Mouse (Mus musculus) spleen, postnatal 10 days (tissue): ENCODE measurements around the gene Slfn5.
"Not testable (repeated sequence)": the region's sequence is repeated elsewhere in the genome, so short reads cannot be mapped to it uniquely, and the experiment has no call there.

Experiments
- DNase-seq, 2 experiments: peaks; one replicate each; pipeline ENCODE4 v3.0.0; 2021 to 2022; ENCODE audit warnings: low spot score in 2 of 2

Gene Slfn5

DNA sequence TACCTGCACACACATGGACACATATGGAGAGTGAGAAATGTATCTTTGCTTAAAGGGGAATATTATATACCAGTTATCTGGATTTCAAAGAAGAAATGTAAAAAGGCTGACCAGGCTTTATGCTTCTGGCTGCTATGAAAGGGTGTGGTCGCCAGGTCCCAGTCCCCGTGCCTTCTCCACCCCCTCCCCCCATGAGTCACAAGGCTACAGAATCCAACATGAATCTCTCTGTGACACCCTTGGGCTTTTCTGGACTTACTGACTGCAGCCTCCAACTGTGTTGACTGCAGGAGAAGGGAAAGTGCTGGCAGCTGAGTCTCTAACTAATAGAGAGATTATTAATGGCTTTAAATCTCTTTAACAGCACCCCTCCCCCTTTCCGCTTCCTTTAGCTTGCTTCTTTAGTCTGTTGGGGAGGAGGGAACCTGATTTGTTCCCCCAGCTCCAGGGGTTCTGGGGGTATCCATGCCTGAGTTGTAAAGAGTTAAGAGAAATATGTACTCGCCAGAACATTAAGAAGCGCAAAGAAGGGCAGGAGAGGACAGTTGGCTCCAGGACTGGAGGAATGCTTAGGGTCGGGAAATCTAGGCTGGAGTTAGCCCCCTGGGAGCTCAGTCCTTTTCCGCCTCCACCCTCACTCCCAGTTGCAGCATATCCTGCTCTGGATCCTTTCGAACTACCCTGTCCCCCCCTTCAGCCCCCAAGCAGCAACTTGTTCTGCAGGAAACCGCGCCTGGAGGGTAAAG lies at the start of gene Slfn5:
Slfn5 (plus strand) TSS at position 614 of the 746 bp plus-strand sequence.
- no peak for DNase-seq

DNA sequence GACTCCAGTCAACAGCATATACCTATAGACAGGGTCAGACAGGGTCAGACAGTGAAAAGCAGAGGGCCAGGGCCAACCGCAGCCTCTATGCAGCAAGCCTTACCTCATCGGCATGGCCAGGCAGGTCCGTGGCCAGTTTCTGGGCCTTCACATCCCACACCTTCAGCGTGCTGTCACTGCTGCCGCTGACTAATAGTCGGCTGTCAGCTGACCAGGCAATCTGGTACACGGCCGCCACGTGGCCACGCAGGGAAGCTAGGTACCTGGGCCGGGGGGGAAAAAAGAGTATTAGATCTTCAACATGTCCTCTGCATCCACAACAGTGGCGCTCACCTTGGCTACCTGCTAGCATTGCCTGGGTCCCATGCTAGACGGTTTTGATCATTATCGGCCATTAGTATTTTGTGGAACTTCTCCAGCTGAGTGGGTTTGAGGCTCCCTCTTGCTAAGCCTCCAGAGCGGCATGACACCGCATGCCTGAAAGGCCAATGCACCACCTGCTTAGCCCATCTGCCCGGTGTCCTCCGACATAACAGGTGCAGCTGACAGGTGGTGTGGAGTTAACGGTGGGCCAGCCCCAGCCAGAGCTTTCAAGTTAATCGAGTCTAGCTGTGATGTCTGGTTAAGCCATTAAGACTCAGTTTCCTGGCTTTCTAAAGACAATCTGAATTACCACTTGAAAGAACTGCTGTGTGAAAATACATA lies 49.4 kb upstream of the Slfn5 start:
- DNase-seq: no peak

DNA sequence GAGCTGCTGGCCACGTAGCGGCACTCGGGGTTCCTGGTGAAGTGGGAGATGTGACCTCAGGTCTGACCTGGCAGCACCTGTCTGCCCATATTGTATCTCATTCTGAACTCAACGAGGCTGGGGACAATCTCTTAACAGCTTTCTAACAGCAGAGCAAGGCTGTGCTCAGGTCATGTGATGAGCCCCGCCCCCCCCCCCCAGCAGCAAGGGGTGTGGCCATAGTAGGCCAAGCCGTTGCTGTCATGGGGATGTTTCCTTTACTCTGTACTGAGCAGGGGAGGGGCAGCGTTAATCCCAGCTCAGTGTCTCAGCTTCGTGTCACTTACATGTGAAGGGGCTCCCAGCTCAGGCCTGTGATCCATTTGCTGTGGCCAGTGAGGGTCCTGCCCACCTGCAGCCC lies 46.2 kb upstream of the Slfn5 start:
- DNase-seq: no peak

DNA sequence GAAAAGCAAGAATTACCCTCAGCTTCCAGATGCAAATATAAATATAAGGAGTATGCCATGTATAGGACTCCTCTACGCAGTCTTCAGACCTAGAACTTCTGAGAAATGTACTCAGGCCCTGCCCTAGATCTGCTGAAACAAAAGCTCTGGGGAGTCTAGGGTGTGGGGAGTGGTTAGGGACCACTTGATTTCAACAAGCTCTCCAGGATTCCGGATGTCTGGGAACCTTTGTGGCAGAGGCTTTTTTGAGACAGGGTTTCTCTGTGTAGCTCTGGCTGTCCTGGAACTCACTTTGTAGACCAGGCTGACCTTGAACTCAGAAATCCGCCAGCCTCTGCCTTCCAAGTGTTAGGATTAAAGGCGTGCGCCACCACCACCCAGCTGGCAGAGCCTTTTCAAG lies 45.3 kb upstream of the Slfn5 start:
- DNase-seq: no peak

DNA sequence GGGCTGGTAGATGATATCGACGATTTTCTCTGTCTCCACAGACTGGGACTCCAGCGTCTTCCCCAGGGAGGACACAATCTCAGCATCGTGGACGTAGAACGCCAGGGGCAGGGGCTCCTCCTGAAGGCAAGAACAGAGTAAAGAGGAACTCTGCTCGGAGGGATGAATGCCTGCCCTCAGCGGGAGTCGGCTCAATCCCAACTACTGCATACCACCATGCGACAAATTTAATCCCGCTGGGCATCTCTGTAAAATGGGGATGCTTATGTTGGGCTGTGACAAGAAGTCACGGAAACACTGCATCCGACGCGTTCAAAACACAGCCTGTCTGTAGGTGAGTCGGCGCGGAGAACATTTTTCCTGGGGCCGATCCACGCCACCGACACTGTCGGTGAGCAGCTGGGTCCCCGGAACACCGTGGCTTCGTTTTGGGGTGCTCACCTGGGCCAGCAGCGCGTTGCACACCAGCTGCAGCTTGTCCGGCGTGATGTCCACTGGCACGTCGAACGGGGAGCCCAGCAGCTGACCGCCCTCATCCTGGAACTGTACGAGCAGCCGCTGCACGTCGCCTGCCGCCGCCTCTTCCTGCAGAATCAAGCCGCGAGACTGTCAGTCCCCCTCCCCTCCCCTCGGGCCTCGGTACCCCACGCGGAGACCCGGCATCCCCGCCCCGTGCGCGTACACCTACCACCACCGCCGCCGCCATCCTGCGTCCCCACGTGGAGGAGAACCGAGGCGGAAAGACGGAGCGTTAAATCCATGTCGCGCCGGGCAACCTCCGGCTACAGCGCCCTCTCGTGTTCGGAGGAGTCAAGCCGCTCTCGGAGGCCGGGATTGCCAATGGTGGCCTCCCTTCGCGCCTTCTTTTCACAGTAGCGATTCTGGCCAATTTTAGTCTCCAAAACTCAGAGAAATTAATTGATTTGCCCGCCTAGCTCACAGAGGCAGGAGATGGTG lies 43.2 kb upstream of the Slfn5 start, which contains the start of gene Nle1:
Nle1 (minus strand) TSS at position 761 of the 957 bp plus-strand sequence.
- peak; percentile 94 to 96 for DNase-seq

DNA sequence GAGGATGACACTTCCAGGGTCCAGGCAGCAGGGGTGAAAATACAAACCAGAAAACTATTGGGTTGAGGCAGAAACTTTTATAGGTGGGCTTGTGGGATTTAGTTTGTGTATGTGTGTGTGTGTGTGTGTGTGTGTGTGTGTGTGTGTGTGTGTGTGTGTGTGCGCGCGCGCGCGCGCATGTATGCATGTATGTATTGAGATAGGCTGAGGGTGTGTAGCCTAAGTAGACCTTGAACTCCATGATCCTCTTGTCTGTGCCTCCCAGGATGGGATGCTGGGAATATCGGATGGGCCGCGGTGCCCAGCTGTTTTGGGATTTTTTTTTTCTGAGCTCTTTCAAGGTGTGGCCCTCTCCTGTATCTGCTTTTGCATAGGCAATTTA lies 42.5 kb upstream of the Slfn5 start:
- DNase-seq: no peak

DNA sequence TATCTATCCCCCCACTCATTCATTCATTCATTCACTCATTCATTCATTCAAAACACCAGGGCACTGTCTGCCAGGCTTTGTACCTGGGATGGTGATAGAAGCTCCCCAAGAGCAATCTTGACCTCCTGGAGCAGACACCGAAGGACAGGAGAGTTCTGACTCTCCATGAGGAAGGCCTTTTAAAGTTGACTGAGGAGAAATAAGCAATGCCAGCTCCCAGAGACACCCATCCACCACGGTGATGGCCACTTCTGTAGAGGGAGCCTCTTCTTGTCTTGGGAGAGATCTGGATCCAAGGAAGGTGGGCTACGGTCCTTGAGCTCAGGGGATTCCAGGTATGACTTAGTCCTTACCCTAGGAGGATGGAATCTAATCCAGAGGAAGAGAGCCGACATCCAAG lies 40.9 kb upstream of the Slfn5 start, which contains the start of gene Unc45b:
Unc45b (plus strand) TSS at position 301 of the 400 bp plus-strand sequence.
- DNase-seq: no peak

DNA sequence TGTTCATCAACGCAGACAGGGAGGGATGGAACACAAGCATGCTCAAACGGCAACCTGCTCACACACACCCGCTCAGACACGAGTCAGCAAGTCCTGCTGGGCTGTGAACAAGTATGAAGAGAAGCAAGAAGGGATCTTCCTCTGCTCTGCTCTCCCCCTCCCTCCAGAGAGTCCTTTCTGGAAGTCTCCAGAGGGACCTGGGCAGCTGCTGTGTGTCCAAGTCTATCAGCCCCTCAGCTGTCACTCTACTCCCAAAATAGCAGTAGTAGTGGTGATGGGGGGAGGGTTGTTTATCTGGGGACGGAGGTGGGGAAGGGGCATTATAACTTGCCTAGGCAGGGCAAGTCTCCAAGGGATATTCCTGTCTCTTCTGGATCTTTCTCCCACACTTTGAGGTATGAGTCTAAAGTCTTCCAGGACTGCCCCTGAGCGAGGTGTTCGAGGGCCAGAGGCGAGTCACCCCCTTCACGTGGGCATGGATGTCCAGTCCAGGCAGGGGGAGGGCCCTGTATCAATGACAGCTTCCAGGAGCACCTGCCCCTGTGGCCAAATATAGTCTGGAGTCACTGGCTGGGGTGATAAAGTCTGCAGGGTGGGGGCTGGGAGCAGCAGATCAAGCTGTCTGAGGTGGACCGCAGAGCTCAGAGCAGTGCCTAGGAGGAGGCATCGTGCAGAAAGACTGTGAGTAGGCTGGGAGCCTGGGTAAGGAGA lies 40.3 kb upstream of the Slfn5 start:
- no peak for DNase-seq

DNA sequence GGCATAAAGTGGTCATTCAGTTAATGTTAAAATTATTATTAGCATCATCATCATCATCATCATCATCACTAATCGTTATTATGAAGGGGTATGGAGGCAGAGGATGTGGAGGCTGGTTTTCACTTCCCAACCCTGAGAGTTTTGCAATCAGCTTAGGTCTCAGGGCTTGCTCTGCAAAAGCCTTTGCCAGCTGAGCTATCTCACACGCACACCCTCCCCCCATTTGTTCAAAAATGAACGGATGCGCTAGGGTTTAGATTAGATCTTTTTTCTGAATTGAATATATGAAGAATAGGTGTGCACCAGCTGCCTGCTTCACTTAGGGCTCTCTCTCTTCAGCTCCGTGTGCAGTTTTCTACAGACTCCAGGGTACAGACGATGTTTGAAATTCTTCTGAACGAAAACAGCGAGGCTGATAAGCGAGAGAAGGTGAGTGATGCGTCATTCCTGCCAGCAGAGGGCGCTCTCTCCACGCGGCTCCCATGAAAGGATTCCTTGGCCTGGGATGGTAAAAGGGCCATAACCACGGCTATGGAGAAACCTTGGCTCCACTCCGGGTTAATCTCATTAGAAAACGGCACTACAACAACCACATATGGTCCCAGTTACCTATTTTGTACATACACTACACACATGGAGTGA lies 36.3 kb upstream of the Slfn5 start:
- DNase-seq: peak; percentile 60 to 80

DNA sequence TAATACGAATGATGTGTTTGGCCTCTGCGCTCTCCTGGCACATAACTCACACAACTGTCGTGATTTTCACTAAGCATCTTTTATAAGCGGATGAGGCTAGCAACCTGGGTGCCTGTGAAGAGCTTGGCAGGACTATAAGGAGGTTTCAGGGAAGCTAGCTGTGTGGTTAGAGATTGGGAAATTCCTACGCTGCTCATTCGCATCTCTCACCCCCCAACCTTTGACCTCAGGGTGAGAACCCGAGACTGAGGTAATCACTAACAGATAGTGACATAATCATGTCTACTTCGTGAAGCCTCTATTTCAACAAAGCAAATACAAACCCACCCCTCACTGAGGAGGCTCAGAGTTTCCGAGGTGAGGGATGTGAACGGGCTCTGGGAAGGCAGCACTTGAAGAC lies 30.4 kb upstream of the Slfn5 start:
- no peak for DNase-seq

DNA sequence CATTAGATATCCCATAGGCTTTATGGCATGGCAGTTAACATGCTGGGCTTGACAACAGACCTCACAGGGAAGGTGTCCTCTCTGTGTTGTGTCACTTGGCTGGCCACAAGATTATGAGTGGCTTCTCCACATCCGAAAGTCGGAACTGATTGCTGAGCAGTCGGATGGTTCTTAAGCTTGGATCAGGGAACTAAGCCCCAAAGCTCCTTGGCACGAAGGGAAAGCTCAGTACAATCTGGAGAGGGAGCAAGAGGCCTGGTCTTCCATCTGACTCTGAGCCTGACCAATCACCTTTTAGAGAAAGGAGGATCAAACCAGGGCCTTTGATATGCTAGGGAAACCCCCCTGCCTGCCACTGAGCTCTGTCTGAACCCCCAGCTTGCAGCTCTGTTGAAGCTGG lies 29.5 kb upstream of the Slfn5 start:
- DNase-seq: no peak

DNA sequence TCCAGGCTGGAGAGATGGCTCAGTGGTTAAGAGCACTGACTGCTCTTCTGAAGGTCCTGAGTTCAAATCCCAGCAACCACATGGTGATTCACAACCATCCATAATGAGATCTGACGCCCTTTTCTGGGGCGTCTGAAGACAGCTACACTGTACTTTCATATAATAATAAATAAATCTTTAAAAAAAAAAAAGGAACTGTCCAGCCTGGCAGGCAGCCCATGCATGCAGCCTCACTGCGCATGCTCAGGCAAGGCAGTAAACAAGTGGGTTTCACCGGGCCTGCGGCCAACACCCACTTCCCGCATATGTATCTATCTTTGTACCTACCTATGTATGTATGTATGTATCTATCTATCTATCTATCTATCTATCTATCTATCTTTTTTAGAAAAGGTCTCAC lies 27.2 kb upstream of the Slfn5 start:
- not testable (repeated sequence) for DNase-seq

DNA sequence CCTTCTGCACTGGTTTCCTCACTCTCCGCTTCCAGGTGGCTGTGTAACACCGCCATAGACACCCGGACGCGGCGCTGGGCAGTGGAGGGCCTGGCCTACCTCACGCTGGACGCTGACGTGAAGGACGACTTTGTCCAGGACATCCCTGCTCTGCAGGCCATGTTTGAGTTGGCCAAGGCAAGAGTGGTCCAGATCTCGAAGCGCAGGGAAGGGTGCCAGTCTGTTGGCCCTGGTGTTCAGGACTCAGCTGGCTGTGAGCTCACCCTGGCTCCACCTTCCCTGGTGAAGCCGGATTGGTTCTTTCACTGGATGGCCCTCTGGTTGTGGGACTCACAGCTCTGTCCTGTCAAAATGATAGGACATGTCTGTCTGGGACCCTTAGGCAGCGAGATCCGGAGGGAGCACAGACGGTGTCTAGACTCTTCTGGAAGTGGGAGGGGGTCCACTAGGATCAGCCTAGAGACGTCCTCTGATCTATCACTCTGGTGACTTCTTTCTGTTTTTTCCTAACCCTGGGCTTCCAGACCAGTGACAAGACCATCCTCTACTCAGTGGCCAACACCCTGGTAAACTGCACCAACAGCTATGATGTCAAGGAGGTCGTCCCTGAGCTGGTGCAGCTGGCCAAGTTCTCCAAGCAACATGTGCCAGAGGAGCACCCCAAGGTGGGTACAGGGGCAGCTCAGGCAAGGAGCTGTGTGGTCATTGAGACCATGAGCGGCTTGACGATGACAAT lies 22.1 kb upstream of the Slfn5 start:
- no peak for DNase-seq

DNA sequence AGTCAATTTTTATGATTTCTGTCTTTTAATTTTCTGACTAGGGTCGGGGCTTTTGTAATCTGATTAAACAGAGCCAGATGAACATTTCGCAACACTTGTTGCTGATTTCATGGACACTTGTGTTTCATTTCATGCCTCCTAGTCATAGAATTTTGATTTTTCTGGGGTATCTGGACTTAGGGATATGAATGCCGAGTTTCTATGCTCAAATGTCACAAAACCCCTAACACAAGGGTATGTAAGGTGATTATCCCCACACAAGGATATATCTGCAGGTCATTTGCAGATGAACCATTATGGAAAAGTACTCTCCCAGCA lies 21.6 kb upstream of the Slfn5 start:
- no peak for DNase-seq

DNA sequence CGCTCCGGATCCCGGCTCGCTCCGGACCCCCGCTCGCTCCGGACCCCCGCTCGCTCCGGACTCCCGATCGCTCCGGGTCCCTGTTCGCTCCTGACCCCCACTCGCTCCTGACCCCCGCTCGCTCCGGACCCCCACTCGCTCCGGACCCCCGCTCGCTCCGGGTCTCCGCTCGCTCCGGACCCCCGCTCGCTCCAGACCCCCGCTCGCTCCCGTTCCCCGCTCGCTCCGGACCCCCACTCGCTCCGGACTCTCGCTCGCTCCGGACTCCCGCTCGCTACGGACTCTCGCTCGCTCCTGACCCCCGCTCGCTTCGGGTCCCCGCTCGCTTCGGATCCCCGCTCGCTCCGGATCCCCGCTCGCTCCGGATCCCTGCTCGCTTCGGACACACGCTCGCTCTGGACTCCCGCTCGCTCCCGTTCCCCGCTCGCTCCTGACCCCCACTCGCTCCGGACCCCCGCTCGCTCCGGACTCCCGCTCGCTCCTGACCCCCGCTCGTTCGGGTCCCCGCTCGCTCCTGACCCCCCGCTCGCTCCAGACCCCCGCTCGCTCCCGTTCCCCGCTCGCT lies 20.7 kb upstream of the Slfn5 start:
- DNase-seq: not testable (repeated sequence)

DNA sequence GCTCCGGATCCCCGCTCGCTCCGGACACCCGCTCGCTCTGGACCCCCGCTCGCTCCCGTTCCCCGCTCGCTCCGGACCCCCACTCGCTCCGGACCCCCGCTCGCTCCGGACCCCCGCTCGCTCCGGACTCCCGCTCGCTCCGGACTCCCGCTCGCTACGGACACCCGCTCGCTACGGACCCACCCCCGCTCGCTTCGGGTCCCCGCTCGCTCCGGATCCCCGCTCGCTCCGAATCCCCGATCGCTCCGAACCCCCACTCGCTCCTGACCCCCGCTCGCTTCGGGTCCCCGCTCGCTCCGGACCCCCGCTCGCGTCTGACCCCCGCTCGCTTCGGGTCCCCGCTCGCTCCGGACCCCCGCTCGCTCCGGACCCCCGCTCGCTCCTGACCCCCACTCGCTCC lies 20.0 kb upstream of the Slfn5 start:
- DNase-seq: not testable (repeated sequence)

DNA sequence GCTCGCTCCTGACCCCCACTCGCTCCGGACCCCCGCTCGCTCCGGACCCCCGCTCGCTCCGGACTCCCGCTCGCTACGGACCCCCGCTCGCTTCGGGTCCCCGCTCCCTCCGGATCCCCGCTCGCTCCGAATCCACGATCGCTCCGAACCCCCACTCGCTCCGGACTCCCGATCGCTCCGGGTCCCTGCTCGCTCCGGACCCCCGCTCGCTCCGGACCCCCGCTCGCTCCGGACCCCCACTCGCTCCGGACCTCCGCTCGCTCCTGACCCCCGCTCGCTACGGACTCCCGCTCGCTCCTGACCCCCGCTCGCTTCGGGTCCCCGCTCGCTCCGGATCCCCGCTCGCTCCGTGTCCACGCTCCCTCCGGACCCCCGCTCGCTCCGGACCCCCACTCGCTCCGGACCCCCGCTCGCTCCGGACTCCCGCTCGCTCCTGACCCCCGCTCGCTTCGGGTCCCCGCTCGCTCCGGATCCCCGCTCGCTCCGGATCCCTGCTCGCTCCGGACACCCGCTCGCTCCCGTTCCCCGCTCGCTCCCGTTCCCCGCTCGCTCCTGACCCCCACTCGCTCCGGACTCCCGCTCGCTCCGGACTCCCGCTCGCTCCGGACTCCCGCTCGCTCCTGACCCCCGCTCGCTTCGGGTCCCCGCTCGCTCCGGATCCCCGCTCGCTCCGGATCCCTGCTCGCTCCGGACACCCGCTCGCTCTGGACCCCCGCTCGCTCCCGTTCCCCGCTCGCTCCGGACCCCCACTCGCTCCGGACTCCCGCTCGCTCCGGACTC lies 19.3 kb upstream of the Slfn5 start:
- not testable (repeated sequence) for DNase-seq

DNA sequence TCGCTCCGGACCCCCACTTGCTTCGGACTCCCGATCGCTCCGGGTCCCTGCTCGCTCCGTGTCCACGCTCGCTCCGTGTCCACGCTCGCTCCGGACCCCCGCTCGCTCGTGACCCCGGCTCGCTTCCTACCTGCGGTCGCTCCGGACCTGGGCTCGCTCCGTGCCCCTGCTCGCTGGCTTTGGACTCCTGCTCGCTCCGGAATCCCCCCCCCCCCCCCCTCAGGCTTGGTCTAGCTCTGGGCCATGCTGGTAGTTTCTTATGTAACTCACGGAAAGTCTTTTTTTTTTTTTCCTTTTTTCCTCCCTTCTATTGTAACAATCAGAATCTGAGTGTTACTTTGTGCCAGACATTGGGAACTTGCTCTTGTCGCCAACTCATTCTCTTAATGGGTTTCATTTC lies 18.0 kb upstream of the Slfn5 start:
- no peak for DNase-seq

DNA sequence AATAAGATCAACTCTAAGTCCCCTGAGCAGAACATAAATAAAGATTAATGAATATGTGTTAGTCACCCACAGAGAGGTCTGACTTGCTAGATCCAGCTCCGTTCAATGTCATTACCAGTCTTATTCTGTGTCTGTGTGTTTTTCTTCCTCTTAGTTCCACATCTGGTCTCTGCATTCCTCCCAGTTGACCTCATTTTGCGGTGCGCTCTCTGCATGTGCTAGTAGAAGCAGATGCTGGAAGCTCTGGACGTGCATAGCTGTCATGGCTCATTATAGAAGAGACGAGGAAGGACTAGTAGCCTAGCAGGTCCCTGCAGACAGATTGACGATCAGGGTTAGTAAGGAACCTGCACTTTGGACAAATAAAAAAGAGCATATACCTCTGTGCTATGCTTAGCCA lies 7.8 kb upstream of the Slfn5 start:
- DNase-seq: no peak
